Mouse (Mus musculus) adrenal gland, adult 2 months (tissue): ENCODE measurements around the gene Tas1r1. TPM values are rescaled to one million over a fixed set of nuclear protein-coding genes. Genes with fewer than 3 reads are reported as not detected.
A peak's percentile ranks its signal among the peaks of the same experiment; 100 is the strongest.

ENCODE experiments used
- DNase-seq: peaks from one replicate; pipeline ENCODE4 v3.0.0; 2021
- polyA plus RNA-seq: library from polyadenylated mRNA; depleted of rRNA; stranded (reverse); fragments of >200 nt; gene quantifications from 2 replicates; pipeline ENCODE4 v1.2.3, GENCODE M21; 2012
- total RNA-seq, 2 experiments: library from RNA; stranded (reverse); gene quantifications; 2 replicates each; pipeline ENCODE4 v1.2.3; 2021

Tas1r1 gene
- total and polyA plus RNA-seq, 3 experiments, result 1.4 TPM; not detected in 2

DNA sequence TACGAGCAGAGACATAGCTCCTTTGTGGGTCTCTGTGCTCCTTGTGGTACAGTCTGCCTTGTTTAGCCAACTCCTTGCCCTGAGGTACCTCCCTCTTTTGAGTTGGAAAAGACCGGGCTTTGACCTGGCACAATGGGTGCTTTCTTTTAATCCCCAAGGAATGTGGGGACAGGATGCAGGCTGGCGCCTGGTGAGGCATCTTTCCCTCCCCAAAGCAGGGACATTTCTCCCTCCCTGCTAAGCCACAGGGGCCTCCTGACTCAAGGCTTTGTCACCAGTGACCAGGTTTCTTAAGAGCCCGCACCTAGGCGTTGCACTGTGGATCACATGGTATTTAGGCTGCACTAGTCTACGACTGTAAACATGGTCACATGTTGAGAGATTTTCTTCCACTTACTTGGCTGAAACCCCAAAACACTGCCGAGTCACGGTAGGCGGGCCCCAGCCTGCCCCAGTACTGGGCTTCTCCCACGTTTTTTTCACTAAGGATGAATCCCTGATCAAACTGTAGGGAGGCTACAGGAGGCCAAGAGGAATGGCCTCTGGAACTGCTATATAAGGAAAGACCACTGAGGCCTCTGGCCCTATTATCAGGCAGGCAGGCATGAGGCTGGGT lies 28.2 kb downstream of the Tas1r1 start:
- DNase-seq, result peak; percentile 85

DNA sequence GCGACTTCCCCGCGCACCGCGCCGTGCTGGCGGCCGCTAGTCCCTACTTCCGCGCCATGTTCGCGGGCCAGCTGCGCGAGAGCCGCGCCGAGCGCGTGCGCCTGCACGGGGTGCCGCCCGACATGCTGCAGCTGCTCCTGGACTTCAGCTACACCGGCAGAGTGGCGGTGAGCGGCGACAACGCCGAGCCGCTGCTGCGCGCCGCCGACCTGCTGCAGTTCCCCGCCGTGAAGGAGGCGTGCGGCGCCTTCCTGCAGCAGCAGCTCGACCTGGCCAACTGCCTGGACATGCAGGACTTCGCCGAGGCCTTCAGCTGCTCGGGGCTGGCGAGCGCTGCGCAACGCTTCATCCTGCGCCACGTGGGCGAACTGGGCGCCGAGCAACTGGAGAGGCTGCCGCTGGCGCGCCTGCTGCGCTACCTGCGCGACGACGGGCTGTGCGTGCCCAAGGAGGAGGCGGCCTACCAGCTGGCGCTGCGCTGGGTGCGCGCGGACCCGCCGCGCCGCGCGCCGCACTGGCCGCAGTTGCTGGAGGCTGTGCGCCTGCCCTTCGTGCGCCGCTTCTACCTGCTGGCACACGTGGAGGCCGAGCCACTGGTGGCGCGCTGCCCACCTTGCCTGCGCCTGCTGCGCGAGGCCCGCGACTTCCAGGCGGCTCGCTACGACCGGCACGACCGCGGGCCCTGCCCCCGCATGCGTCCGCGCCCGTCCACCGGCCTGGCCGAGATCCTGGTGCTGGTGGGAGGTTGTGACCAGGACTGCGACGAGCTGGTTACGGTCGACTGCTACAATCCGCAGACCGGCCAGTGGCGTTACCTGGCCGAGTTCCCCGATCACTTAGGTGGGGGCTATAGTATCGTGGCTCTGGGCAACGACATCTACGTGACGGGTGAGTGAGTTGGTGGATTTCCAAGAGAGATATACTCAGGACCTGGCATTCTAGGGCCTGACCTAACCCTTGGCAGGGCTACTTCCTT lies 29.0 kb downstream of the Tas1r1 start:
- DNase-seq, result peak; percentile 86

DNA sequence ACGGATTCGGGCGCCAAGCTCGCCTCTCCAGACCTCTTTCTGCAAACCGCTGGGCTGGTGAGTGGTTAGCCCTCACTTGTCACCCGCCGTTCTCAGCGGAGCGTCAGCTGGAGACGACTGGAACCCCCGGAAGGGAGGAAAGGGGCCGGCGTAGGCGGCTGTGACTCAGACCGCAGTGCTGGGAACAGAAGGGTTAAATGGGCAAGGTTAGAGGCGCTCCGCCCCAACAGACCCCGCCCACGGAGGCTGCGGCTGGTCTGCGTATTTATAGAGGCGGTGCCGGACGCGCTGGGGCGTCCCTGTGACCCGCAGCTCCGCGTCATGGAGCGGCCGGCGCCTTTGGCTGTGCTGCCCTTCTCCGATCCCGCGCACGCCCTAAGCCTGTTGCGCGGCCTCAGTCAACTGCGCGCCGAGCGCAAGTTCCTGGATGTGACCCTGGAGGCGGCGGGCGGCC lies 29.7 kb downstream of the Tas1r1 start, which contains the start of gene Klhl21:
Gene Klhl21, plus strand, starts transcription at position 182 of the 454 bp plus-strand sequence.
- peak; percentile 97 for DNase-seq

DNA sequence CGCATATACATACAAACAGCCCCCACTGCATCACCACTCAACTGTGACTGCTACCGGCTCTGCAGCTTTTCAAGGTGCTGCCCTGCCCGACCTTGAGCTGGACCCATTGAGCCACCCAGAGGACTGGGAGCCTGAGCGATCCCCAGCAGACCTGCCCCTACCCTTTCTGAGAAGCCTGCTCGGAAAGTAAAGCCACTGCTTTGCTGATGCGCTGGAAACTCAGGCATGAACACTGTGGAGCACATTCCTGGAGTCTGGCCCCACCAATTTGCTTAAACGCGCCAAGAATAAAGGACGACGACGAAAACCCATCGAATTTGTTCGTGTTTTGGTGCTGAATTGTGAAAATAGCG lies 30.2 kb downstream of the Tas1r1 start:
- peak; percentile 33 for DNase-seq

DNA sequence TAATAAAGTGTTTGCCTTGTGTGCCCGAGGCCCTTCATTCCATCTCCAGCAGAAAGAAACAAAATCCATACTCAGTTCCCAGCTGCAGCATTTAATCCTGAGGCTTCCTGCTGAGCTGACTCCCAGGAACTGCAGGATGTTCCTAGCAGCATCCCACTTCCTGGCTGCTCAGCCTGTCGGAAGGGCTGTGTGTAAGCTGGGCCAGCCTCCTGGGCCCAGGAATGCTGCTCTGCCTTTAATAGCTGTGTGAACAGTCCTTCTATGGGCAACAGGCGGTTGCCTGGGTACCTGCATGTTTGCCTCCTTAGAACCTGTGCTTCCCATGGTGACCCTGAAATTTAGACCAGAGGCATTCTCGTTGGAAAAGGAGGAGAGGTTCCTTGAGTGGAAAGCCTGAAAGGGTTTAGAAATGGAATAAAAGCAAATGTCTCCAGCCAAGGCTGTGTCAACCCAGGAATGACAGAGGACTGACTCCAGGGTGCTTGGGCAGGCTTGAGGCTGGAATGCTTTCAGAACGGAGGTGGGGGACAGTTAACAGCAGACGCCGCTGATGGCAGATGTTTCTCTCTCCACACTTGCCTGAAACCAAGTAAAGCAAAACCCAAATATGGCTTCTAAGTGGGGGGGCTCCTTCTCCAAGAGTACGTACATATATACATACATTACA lies 30.8 kb downstream of the Tas1r1 start:
- no peak for DNase-seq

DNA sequence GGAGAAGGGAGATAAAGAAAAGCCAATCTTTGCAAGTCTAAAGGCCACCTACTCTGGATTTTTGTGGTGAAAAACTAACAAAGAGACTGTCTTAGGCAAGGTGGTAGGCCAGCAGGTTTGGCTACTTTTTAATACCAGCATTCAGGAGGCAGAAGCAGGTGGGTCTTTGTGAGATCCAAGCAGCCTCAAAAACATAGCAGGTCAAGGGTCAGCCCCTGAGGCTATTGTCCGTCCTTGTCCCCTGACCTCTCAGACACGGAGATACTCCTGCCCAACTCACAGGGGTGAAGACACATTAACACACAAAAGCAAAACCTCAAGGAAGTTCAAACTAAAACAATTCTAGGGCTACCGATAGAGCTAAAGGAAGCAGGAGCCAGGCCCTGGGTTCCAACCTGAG lies 31.6 kb downstream of the Tas1r1 start:
- no peak for DNase-seq

DNA sequence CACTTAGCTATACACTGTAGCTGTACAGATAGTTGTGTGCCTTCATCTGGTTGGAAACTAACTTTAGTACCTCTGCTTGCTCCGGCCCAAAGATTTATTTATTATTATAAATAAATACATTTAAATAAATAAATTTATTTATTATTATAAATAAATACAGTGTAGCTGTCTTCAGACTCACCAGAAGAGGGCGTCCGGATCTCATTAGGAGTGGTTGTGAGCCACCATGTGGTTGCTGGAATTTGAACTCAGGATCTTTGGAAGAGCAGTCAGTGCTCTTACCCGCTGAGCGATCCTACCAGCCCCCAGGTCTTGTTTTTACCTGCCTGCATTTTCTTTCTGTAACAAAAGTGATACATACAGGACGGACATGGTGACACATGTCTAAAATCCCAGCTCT lies 32.2 kb downstream of the Tas1r1 start:
- DNase-seq, result no peak

DNA sequence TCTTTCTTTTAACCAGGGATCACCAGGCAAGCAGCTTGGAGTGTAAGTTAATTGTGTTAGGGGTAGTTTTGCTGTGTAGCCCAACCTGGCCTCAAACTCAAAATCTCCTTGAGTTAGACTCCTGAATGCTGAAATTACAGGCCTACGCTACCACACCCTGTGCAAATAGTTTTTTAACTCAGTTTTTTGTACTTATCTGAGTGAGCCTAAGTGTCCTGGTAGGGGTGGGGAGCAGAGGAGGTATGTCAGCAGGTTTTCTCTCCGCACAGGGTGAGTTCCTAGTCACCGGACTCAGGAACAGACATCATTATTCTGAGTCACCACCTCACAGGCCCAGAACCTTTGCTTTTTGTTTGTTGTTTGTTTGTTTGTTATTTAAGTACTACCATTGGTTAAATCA lies 36.3 kb downstream of the Tas1r1 start:
- no peak for DNase-seq

DNA sequence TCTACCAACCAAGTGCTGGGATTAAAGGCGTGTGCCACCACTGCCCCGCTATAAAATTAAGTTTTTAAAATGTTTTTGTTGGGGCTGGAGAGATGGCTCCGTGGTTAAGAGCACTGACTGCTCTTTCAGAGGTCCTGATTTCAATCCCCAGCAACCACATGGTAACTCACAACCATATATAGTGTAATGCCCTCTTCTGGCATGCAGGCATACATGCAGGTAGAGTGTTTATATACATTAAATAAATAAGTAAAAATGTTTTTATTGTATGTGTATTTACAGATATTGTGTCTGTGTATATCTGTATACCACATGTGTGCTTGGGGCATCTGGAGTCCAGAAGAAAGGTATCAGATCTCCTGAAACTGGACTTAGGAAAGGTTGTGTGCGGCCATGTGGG lies 37.0 kb downstream of the Tas1r1 start:
- no peak for DNase-seq

DNA sequence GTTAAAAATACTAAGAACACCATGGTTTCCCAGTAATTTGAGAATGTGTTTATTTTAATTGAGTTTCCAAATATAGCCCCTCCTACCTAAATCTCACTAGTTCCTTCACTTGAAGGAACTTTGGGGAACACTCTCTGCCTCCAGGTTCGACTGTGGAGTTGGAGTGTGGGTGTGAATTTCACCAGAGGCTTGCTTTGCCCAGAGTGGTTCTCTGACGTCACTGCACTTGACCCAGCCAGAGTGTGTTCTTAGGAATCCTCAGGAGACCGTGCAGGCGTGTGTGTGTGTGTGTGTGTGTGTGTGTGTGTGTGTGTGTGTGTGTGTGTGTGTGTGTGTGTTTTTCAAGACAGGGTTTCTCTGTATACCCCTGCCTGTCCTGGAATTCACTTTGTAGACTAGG lies 37.5 kb downstream of the Tas1r1 start:
- no peak for DNase-seq

DNA sequence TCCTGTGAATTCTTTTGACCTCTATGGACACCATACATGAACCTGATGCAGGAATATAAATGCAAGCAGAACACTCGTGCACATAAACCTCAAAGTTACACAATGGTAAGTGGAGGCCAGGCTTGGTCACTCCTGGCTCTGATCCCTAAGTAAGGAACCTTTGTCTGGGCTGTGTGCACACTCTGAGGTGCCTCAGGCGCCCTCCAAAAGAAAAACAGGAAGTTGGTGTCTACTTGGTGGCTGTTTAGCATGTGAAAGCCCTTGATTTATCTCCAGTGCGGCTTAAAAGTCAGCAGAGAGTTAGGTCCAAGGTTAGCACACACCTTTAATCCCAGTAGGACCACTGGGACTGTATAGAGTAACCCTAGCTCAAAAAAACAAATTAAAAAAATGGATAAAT lies 38.9 kb downstream of the Tas1r1 start:
- no peak for DNase-seq

DNA sequence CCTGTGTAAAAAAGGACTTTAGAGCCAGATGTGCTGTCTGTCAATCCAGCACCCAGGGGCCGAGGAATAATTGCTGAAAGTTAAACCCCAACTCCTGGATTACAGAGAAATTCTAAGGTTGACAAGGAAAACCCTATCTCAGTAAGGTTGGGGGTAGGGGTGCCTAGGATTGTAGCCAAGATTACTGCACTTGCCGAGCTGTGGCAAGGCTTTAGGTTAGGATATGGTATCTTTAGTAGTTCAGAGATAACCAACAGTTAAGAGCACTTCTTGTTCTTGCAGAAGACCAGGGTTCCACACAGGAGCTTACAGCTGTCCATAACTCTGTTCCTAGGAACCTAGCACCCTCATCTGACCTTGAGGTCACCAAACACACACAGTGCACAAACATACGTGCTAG lies 40.7 kb downstream of the Tas1r1 start:
- no peak for DNase-seq

DNA sequence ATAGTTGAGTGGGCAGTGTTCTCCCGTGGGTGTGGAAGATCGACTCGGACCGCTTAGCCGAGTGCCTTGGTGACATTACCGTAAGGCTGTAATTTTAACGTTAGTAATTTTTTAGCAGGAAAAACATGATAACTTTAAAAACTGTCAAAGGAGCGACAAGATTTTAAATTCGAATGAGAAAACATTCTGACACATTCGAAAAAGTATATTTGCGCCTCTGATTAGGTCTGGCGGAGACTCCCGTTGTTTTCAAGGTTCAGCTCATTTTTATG lies 41.5 kb downstream of the Tas1r1 start:
- DNase-seq, result no peak

DNA sequence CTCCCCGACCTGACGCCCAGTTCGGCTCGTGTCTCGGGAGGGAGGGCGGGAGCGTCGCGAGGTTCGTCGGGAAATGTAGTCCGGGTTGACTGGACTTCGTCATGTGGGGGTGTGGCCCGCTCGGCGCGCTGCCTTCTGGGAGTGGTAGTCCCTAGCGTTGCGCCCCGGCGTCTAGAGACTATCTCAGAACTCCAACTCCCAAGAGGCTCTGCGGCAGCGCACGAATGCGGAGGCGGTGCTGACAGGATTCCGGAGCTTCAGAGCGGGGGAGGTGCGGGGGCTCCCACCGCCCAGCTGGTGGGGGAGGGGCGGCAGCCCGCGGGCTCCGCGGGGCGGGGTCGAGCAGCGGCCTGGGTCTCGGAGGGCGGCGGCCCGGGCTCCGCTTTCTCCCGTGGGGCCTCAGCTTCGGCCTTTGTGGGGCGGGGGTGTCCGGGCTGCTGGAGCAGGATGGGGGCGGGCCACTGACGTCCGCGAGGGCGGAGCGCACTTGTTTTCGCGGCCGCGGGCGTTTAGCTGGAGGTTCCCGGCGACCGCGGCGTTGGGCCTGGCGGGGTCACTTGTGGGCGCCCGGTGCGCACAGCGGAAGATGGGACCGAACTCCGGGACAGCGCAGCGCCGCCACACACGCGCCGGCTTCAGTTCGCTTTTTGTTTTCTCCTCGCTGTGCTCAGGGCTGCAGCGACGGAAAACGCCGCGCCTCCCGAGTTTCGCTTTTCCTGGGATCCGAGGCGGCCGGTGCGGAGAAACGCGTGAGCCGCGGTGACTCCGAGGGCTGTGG lies 42.0 kb downstream of the Tas1r1 start, which contains the start of gene Phf13:
Gene Phf13, minus strand, starts transcription at position 86 of the 778 bp plus-strand sequence.
- DNase-seq, result peak; percentile 99

DNA sequence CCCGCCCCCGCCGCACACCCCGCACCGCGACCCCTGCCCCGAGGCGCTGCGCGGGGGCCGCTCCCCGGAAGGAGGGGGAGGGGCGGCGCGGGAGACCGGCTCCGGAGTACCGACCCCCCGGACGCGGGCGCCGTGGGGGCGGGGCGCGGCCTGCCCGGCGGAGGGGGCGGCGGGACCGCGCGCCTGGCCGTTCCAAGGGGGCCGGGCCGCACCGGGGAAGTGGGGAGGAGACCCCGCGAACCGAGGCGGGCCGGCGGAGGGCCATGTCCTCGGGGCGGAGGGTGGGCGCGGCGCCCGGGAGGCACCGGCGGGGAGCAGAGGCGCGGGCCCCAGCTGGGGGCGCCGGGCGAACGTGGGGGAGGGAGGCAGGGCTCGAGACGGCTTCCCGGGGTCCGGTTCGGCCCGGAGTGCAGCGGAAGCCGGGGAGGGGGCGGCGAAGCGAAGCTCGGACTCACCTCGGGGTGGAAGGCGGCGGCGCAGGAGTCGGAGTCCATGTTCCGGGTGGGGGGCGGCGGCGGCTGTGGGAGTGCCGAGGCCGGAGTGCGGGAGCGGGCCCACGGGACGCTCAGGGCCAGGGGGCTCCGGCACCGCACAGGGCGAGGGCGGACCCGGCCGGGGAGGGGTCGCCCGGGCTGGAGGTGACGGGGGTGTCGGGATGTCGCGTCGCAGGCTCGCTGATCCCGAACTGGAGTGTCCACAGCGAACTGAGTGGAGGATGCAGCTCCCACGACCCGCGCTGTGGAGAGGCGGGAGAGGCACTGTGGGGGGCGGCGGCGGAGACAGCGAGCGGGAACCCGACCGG lies 42.8 kb downstream of the Tas1r1 start:
- no peak for DNase-seq

DNA sequence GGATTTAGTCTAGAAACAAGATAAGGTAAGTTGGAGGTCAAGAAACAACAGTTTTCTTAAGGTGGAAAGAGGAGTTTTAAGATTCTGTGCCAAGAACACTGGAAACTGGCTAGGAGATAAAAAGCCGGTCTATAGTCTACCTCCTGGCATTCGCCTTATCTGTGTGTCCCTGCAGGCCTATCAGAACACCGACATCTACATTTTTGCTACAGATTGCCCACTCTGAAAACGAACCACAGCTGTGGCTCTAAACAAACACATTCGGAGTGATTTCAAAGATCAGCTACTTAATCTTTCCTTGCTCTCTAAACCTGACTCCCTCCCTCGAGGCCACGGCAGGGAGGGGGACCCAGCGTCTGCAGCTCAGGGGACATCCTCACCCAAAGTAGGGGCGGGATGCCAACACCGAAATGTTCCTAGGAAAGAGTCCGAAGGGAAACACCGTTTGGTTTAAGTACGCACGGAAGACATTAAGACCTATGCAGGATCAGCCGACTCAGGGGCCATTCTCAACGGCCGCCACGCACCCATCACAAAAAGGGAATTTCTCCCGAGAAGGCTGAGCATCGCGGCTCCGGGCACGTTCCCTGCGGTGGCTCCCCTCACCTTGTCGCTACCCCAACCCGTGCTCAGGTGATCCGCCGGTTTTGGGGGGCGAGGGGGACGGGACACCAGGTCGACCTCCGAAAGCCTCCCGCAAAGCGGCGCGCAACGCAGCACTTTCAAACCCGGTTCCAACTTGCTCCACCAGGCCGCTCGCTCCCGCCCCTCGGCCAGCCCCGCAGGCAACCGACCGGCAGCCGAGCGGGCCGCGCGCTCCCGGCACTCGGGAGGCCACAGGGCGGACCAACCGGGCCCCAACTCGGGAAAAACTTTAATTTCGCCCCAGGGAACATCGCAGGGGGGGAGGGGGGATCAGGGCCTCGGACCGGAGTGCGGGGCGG lies 43.9 kb downstream of the Tas1r1 start:
- peak; percentile 67 for DNase-seq

DNA sequence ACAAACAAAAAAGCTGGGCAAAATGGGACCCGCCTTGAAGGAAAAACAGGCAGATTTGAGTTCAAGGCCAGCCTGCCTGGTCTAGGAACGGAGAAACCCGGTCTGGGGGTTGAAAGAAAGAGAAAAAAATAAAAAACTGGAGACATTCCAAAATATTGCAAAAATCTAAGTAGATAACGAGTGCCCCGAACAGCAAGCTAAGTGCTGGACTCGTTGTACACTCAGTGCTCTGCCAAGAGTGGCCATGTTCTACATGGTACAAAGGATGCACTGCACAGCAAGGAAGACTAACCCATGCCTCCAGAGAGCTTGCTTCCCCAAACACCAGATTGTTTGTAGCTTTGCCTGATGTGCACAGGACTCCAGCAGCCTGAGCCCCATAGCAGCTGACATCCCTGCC lies 45.3 kb downstream of the Tas1r1 start:
- DNase-seq, result no peak

DNA sequence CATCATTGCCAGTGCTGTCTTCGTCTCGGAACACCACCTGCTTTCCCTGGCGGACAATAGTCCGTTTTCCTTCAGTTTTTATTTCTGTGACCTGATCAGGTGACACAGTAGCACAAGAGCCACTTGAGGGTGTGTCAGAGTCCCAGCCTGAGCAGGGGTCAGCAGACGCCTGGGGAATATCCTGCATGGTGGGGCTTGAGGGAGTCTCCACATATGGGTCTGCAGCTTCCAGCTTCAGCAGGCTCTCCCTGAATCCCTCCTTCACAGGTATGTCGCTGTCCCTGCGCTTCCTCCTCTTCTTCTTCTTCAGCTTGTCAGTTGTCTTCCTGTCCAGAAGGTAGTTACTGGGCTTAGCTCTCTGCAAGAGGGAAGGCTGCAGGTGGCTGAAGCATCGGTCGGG lies 46.3 kb downstream of the Tas1r1 start:
- no peak for DNase-seq

DNA sequence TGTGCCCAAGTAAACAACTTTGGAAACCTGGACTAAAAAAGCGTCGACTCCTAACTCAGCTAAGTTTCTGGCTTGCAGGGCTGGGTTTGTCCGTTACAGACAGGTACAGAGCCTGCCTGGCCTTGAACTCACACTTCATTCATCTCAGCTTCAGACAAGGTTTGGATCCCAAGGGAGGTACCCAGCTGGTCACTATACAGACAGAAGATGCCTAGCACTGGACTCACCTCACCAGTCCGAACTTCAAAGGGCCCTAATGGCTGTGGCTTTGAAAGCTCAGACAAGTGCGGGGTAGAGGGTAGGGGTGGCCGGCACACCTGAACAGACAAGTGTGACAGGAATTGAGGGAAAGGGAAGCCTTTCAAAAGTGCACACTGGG lies 49.3 kb downstream of the Tas1r1 start:
- DNase-seq, result no peak
